ENCODE assay signal across 16 mouse cellular contexts in genomic region chr5:122926341-122926740, GRCm38 (mm10).
DNase-seq lines count a peak whose midpoint lies in the region; ATAC-seq and TF ChIP-seq lines count a peak whose summit lies in the region.
"Had no signal": no experiment of that assay in that cellular context is flagged by ENCODE, and none has a peak within 500 bp of the region (broad histone marks: within the 10 kb centered on the region; RNA-seq: fewer than 3 reads in every experiment).

No protein-coding gene starts in this region.

- no peak overlapping the region for H3K9ac ChIP-seq in embryonic facial prominence, embryonic 15.5 days
- H3K9ac ChIP-seq in hindbrain, embryonic 15.5 days, result no peak overlapping the region
- H3K9ac ChIP-seq in hindbrain, embryonic 16.5 days (ENCODE audit: low read depth, low read length), result no peak overlapping the region
- 0 out of 2 replicates have a peak overlapping the region, but pooled peaks have one; percentile 45 for H3K9ac ChIP-seq in ES-Bruce4 (ENCODE audit: low read depth, poor library complexity, severe bottlenecking)
- H3K9ac ChIP-seq in intestine, postnatal 0 days (ENCODE audit: low read depth, low read length), result no peak overlapping the region
- H3K9ac ChIP-seq: midbrain, embryonic 13.5 days had no signal

- ATAC-seq in embryonic facial prominence, embryonic 15.5 days (ENCODE audit: insufficient number of reproducible peaks, low FRiP score, low TSS enrichment, low read depth), result no peak
- no peak for ATAC-seq in hindbrain, embryonic 15.5 days (ENCODE audit: low FRiP score, low read depth)
- ATAC-seq in hindbrain, embryonic 16.5 days, result no peak
- no peak for ATAC-seq in intestine, postnatal 0 days
- ATAC-seq: midbrain, embryonic 13.5 days had no signal

- H3K9me3 ChIP-seq in embryonic facial prominence, embryonic 15.5 days (replicated peaks), result no peaks in the 10 kb centered on the region
- no peaks in the 10 kb centered on the region for H3K9me3 ChIP-seq in embryonic facial prominence, embryonic 10.5 days
- no peaks in the 10 kb centered on the region for H3K9me3 ChIP-seq in hindbrain, embryonic 15.5 days
- no peaks in the 10 kb centered on the region for H3K9me3 ChIP-seq in hindbrain, embryonic 16.5 days (ENCODE audit: control insufficient read depth, low read length)
- no peaks in the 10 kb centered on the region for H3K9me3 ChIP-seq in ES-Bruce4 (replicated peaks; ENCODE audit: control insufficient read depth, insufficient read depth, low read length, poor library complexity, severe bottlenecking)
- H3K9me3 ChIP-seq in intestine, postnatal 0 days (ENCODE audit: control insufficient read depth), result no peaks in the 10 kb centered on the region
- H3K9me3 ChIP-seq: hindbrain, embryonic 10.5 days; midbrain, embryonic 13.5 days had no signal

- DNase-seq in embryonic facial prominence, embryonic 10.5 days (ENCODE audit: low spot score), result no peak
- peak; percentile 52 for DNase-seq in thymus, adult 2 months
- DNase-seq in spleen, postnatal 14 days (ENCODE audit: low spot score in 2 of 2), result no peak
- DNase-seq: adrenal gland, adult 2 months; cerebellum, adult 2 months; gastrocnemius, postnatal 25 days; kidney, adult 2 months had no signal

- no peak for TF ChIP-seq POLR2A in ES-Bruce4 (IDR thresholded peaks at IDR 0.05; ENCODE audit: insufficient read depth, low read length)
- TF ChIP-seq POLR2A in thymus, adult 2 months (IDR thresholded peaks at IDR 0.05; ENCODE audit: control insufficient read depth, extremely low read depth, insufficient read depth, low read length, poor library complexity), result no peak

- no peak overlapping the region for H3K4me2 ChIP-seq in embryonic facial prominence, embryonic 15.5 days (replicated peaks)
- H3K4me2 ChIP-seq in hindbrain, embryonic 15.5 days, result no peak overlapping the region
- no peak overlapping the region for H3K4me2 ChIP-seq in hindbrain, embryonic 16.5 days (ENCODE audit: low read length)
- no peak overlapping the region for H3K4me2 ChIP-seq in intestine, postnatal 0 days (replicated peaks; ENCODE audit: low read depth)
- H3K4me2 ChIP-seq: midbrain, embryonic 13.5 days had no signal

- H3K4me3 ChIP-seq in embryonic facial prominence, embryonic 15.5 days (replicated peaks), result no peak overlapping the region
- no peak overlapping the region for H3K4me3 ChIP-seq in embryonic facial prominence, embryonic 10.5 days
- no peak overlapping the region for H3K4me3 ChIP-seq in hindbrain, embryonic 15.5 days
- no peak overlapping the region for H3K4me3 ChIP-seq in hindbrain, embryonic 16.5 days (ENCODE audit: low read length)
- no peak overlapping the region for H3K4me3 ChIP-seq in ES-Bruce4 (ENCODE audit: low read depth, low read length)
- H3K4me3 ChIP-seq in thymus, adult 2 months (ENCODE audit: control insufficient read depth, insufficient read depth, low read length), result no peak overlapping the region
- H3K4me3 ChIP-seq in intestine, postnatal 0 days (ENCODE audit: low read depth, low read length), result no peak overlapping the region
- H3K4me3 ChIP-seq: hindbrain, embryonic 10.5 days; midbrain, embryonic 13.5 days had no signal

- H3K36me3 ChIP-seq in embryonic facial prominence, embryonic 15.5 days, result no peaks in the 10 kb centered on the region
- H3K36me3 ChIP-seq in embryonic facial prominence, embryonic 10.5 days (replicated peaks), result peaks cover 19% of the 10 kb centered on the region
- H3K36me3 ChIP-seq in hindbrain, embryonic 15.5 days, result no peaks in the 10 kb centered on the region
- H3K36me3 ChIP-seq in hindbrain, embryonic 16.5 days (ENCODE audit: control insufficient read depth, insufficient read depth, low read length), result no peaks in the 10 kb centered on the region
- H3K36me3 ChIP-seq in ES-Bruce4 (ENCODE audit: control insufficient read depth, insufficient read depth, low read length, poor library complexity, severe bottlenecking), result no peaks in the 10 kb centered on the region
- no peaks in the 10 kb centered on the region for H3K36me3 ChIP-seq in thymus, adult 2 months (ENCODE audit: control insufficient read depth, insufficient read depth, low read length)
- H3K36me3 ChIP-seq in intestine, postnatal 0 days (ENCODE audit: control insufficient read depth, insufficient read depth), result no peaks in the 10 kb centered on the region
- H3K36me3 ChIP-seq: midbrain, embryonic 13.5 days had no signal

- no peaks in the 10 kb centered on the region for H3K27me3 ChIP-seq in embryonic facial prominence, embryonic 15.5 days
- no peaks in the 10 kb centered on the region for H3K27me3 ChIP-seq in embryonic facial prominence, embryonic 10.5 days (replicated peaks; ENCODE audit: low read depth, poor library complexity, severe bottlenecking)
- H3K27me3 ChIP-seq in hindbrain, embryonic 15.5 days, result no peaks in the 10 kb centered on the region
- no peaks in the 10 kb centered on the region for H3K27me3 ChIP-seq in hindbrain, embryonic 16.5 days (replicated peaks; ENCODE audit: control insufficient read depth, insufficient read depth, low read length)
- no peaks in the 10 kb centered on the region for H3K27me3 ChIP-seq in ES-Bruce4 (ENCODE audit: control insufficient read depth, insufficient read depth, low read length, poor library complexity, severe bottlenecking)
- no peaks in the 10 kb centered on the region for H3K27me3 ChIP-seq in thymus, adult 2 months (ENCODE audit: control insufficient read depth, insufficient read depth, low read length)
- no peaks in the 10 kb centered on the region for H3K27me3 ChIP-seq in intestine, postnatal 0 days (replicated peaks; ENCODE audit: control insufficient read depth, insufficient read depth, low read length)
- H3K27me3 ChIP-seq: CH12.LX; midbrain, embryonic 13.5 days had no signal

- 68% methylated on average over 3 of the region's 3 CpGs for WGBS in embryonic facial prominence, embryonic 15.5 days
- WGBS in embryonic facial prominence, embryonic 10.5 days, result 87% methylated on average over 3 of the region's 3 CpGs
- 85% methylated on average over 3 of the region's 3 CpGs for WGBS in hindbrain, embryonic 15.5 days
- WGBS in hindbrain, embryonic 16.5 days, result 75% methylated on average over 3 of the region's 3 CpGs
- WGBS in thymus, adult 2 months, result 70% methylated on average over 3 of the region's 3 CpGs
- 82% methylated on average over 3 of the region's 3 CpGs for WGBS in intestine, postnatal 0 days

- H3K4me1 ChIP-seq in embryonic facial prominence, embryonic 15.5 days, result peaks cover 12% of the 10 kb centered on the region; the same call in 1 of the 2 replicates
- peaks cover 9% of the 10 kb centered on the region; the same call in 1 of the 2 replicates for H3K4me1 ChIP-seq in embryonic facial prominence, embryonic 10.5 days
- 0 out of 2 replicates have a peak, but pooled peaks cover 5% of the 10 kb centered on the region for H3K4me1 ChIP-seq in hindbrain, embryonic 15.5 days (replicated peaks)
- H3K4me1 ChIP-seq in hindbrain, embryonic 16.5 days (ENCODE audit: control insufficient read depth, insufficient read depth, low read depth, low read length), result peaks cover 4% of the 10 kb centered on the region; the same call in 1 of the 2 replicates
- H3K4me1 ChIP-seq in ES-Bruce4 (ENCODE audit: control insufficient read depth, insufficient read depth, low read length), result peaks cover 2% of the 10 kb centered on the region
- H3K4me1 ChIP-seq in thymus, adult 2 months (replicated peaks; ENCODE audit: control insufficient read depth, insufficient read depth, low read length), result peaks cover 13% of the 10 kb centered on the region
- no peaks in the 10 kb centered on the region; the same call in 1 of the 2 replicates for H3K4me1 ChIP-seq in intestine, postnatal 0 days (replicated peaks; ENCODE audit: control insufficient read depth, insufficient read depth, low read length)

- H3K27ac ChIP-seq in embryonic facial prominence, embryonic 15.5 days (replicated peaks), result peak overlapping the region; percentile 58; the same call in 1 of the 2 replicates
- no peak overlapping the region for H3K27ac ChIP-seq in embryonic facial prominence, embryonic 10.5 days (replicated peaks)
- 0 out of 2 replicates have a peak overlapping the region, but pooled peaks have one; percentile 37 for H3K27ac ChIP-seq in hindbrain, embryonic 15.5 days (replicated peaks)
- H3K27ac ChIP-seq in hindbrain, embryonic 16.5 days (ENCODE audit: low read depth, low read length), result no peak overlapping the region
- H3K27ac ChIP-seq in ES-Bruce4 (ENCODE audit: insufficient read depth, low read length), result peak overlapping the region; percentile 63
- no peak overlapping the region for H3K27ac ChIP-seq in thymus, adult 2 months (ENCODE audit: control insufficient read depth, insufficient read depth, low read length)
- no peak overlapping the region for H3K27ac ChIP-seq in intestine, postnatal 0 days (ENCODE audit: low read depth, low read length)
- H3K27ac ChIP-seq: hindbrain, embryonic 10.5 days; macrophage; midbrain, embryonic 13.5 days had no signal

- TF ChIP-seq EP300 in ES-Bruce4 (IDR thresholded peaks at IDR 0.05; ENCODE audit: insufficient read depth, low read depth, low read length), result no peak

- no peak for TF ChIP-seq CTCF in ES-Bruce4 (IDR thresholded peaks at IDR 0.05; ENCODE audit: low read depth, low read length)
- TF ChIP-seq CTCF in thymus, adult 2 months (IDR thresholded peaks at IDR 0.05; ENCODE audit: borderline replicate concordance, control insufficient read depth, extremely low read depth, insufficient read depth, low read length, poor library complexity), result no peak
- TF ChIP-seq CTCF in intestine, postnatal 0 days (IDR thresholded peaks at IDR 0.05; ENCODE audit: low read depth), result no peak

Comparison
In these comparisons a context has a peak if more than half of its experiments do, and no peak if none do; other contexts are left out.
1. H3K27ac ChIP-seq: peak in embryonic facial prominence, embryonic 15.5 days (single experiment), hindbrain, embryonic 15.5 days (single experiment) and ES-Bruce4 (single experiment); none in embryonic facial prominence, embryonic 10.5 days (single experiment), hindbrain, embryonic 16.5 days (single experiment), thymus, adult 2 months (single experiment) and intestine, postnatal 0 days (single experiment).